Mouse (Mus musculus) Muller cell, postnatal 12 days (primary cell): ENCODE measurements at regions not wholly inside any gene's neighbourhood (a gene's known extent, or its start where the extent isn't known, plus 50 kb on each side); places are given as distances from the start of the nearest gene placed in this dataset.

ENCODE experiments used
- DNase-seq: peaks from one replicate; pipeline ENCODE4 v3.0.0-alpha.2; 2015; ENCODE audit errors: inconsistent ontology term

DNA sequence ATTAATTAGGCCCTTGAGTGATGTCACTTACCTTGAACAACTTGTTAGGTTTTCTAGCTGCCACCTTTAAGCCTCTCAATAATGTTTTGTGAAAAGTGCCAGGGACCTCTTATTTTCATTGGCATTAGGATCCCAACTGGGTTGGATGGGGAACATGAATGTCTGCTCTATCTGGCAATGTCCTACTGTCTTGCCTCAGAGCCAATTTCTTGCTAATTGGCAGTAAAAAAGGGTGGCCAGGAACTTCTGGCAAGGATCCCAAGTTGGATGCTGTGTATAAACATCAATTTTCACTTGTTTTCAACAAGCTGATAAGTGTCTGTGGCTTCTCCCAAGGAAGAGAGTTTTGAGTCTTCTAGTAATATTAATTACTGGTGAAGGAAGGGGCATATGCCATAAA, 118.8 kb upstream of the Tgif2lx1 start:
- peak; percentile 6 for DNase-seq

GRCm38 (mm10) chrX:118596346-118596622, 115.7 kb upstream of the Tgif2lx1 start:
- no peak for DNase-seq

DNA sequence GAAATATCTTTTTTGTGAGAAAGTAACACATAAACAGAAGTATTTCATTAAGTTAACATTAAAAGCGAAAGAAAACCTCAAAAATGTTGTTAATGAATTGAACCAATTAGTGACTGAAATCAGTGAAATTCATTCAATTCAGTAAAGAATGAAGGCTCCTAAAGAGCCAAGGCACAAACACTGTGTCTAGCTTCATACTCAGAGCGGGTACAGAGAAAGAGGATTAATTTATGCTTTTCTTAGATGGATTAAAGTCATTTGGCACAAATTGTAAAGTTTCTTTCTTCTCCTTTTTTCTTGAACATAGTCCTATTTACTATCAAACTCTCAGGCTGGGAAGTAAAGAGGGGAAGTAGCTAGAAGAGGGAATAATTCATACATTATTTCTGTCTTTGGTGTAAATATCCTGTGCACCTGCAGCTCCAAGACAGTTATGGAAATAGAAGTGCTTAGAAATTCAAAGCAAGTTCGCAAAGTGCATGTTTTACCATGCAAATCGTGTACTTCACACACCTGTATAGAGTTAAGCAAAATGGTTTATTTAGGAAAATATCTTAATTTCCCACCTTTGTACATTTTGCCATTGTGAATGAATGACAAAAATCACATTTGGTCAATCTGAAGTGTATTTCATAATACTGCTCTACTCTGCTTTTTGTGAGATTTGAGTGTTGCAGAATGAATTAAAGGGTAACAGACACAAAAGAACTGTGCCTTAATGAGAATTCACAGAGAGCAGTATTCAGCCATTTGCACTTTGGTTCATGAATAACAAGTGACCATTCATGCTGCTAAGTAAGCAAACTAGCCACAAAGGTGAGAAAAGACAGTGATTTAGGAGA, 115.2 kb upstream of the Tgif2lx1 start:
- DNase-seq: peak; percentile 24
